Mouse (Mus musculus) kidney, adult 2 months (tissue): Measurements from ENCODE around the gene Bhlhe41. TPM values are rescaled to one million over a fixed set of nuclear protein-coding genes. Genes with fewer than 3 reads are reported as not detected.

Source experiments
- DNase-seq: peaks from one replicate; pipeline ENCODE4 v3.0.0; 2021
- H3K27ac ChIP-seq: fragments of 200-500 bp; 2 replicates; pipeline ENCODE4 v1.5.1; 2012; ENCODE audit warnings: low read depth, low read length, control low read depth, inconsistent platforms; ENCODE audit not compliant: insufficient read depth
- H3K27me3 ChIP-seq: fragments of 200-500 bp; replicated peaks from 2 replicates; pipeline ENCODE4 v1.6.1; 2012; ENCODE audit warnings: mild to moderate bottlenecking, moderate library complexity, low read length, inconsistent platforms; ENCODE audit not compliant: control insufficient read depth, insufficient read depth
- H3K36me3 ChIP-seq: fragments of 200-500 bp; 2 replicates; pipeline ENCODE4 v1.6.1; 2012; ENCODE audit warnings: mild to moderate bottlenecking, moderate library complexity, low read length, inconsistent platforms; ENCODE audit not compliant: control insufficient read depth, insufficient read depth
- H3K4me1 ChIP-seq: fragments of 200-500 bp; 2 replicates; pipeline ENCODE4 v1.6.1; 2011; ENCODE audit warnings: low read length; ENCODE audit not compliant: control insufficient read depth, insufficient read depth
- H3K4me3 ChIP-seq: fragments of 200-500 bp; 2 replicates; pipeline ENCODE4 v1.5.1; 2011; ENCODE audit warnings: mild to moderate bottlenecking, low read depth, low read length, control low read depth; ENCODE audit not compliant: insufficient read depth
- CTCF ChIP-seq: fragments of 200-500 bp; conservative IDR thresholded peaks from 2 replicates; pipeline ENCODE4 v1.5.1; 2011; ENCODE audit warnings: low read depth, mild to moderate bottlenecking, control low read depth, low read length, moderate library complexity, mixed read lengths; ENCODE audit not compliant: insufficient read depth, insufficient read length
- POLR2A ChIP-seq: fragments of 200-500 bp; IDR thresholded peaks from one replicate; pipeline ENCODE4 v1.6.1; 2011; ENCODE audit warnings: low read depth, low read length, control low read depth
- WGBS: fragments of 180-500 bp; shearing (Covaris S2); methylation state at CpG from one replicate; pipeline ENCODE4 v1.1.7; 2018; 5-methylcytosine and 5-hydroxymethylcytosine counted together
- polyA plus RNA-seq: library from polyadenylated mRNA; depleted of rRNA; stranded (reverse); fragments of >200 nt; gene quantifications from 2 replicates; pipeline ENCODE4 v1.2.3, GENCODE M21; 2012; rRNA removed

The Bhlhe41 gene
- polyA plus RNA-seq, 1 experiment = 1.8 TPM

DNA sequence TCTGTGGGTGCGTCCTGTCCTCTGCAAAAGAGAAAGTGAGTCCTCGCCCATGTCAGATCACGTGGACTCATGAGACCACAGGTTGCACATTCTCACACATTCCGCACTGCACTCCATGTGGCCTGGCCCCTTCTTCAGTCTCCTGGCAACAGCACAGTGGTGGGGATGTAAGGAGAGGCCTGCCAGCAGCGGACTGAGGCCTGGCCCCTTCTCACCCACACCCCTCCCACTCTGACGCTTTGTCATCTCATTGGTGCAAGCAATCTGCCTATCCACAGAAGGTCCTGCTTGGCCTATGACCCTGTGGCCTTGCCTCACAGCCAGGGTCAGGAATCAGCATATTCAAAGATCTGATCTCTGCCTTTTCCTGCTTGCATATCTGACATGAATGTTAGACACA, 42.3 kb downstream of the Bhlhe41 start:
- TF ChIP-seq POLR2A = no peak
- no peak for TF ChIP-seq CTCF
- H3K27me3 ChIP-seq = no peaks in the 10 kb centered on the region
- WGBS = 77% methylated on average over 6 of the region's 6 CpGs
- H3K27ac ChIP-seq = no peak overlapping the region
- no peak overlapping the region for H3K4me3 ChIP-seq
- no peaks in the 10 kb centered on the region; the same call in none of the 2 replicates for H3K36me3 ChIP-seq
- DNase-seq = no peak
- no peaks in the 10 kb centered on the region for H3K4me1 ChIP-seq

DNA sequence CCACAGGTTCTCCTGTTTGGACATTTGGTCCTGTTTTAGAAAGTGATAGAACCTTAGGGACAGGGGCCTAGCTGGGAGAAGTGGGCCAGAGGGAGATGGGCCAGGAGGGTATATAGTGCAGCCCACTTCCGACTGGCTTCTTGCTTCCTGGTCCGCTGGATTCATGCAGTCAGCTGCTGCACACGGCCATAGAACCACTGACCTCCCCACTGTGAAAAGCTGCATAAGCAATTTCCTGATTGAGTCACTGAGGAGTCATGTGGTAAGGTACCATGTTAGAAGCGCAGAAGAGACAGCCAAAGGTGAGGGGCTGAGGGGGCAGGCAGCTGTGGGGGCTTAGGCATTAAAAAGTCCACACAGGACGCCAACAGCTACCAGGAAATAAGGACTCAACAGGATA, 43.1 kb downstream of the Bhlhe41 start:
- TF ChIP-seq POLR2A (no peak), CTCF (no peak)
- H3K4me3 ChIP-seq = no peak overlapping the region
- no peak overlapping the region for H3K27ac ChIP-seq
- no peak for DNase-seq
- WGBS = 54% methylated on average over 5 of the region's 5 CpGs
- H3K36me3 ChIP-seq = no peaks in the 10 kb centered on the region; the same call in none of the 2 replicates
- no peaks in the 10 kb centered on the region for H3K4me1 ChIP-seq
- H3K27me3 ChIP-seq = no peaks in the 10 kb centered on the region

DNA sequence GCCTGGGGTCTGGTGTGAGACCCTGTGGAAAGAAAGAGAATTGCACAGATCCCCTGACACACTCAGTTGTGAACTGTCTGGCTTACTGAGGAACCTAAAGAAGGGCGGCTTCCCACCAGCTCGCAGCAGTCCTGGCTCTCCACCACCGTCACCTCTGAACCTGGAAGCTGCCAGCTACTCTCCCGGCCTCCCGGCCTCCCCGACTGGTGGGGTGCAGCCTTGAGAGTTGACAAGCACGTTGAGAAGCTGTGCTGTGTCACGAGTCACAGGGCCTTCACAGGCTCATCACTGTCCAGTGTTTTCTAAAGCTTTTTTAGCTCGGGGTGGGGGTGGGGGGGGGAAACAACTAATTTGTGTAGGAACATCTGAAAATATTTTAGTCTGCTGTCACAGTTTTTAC, 46.2 kb downstream of the Bhlhe41 start:
- no peak for TF ChIP-seq CTCF
- no peak for DNase-seq

DNA sequence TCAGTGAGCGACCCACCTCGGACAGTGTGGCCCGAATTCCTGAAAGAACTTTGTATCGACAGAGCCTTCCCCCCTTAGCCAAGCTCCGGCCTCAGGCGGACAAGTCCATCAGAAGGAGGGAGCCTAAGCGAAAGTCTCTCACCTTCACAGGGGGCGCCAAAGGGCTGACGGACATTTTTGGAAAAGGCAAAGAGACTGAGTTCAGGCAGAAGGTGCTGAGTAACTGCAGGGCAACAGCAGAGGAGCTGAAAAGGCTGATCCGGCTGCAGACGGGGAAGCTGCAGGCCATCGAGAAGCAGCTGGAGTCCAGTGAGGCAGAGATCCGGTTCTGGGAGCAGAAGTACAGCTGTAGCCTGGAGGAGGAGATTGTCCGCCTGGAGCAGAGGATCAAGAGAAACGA, 50.2 kb downstream of the Bhlhe41 start:
- Histone ChIP-seq H3K36me3 (no peaks in the 10 kb centered on the region; the same call in 1 of the 2 replicates), H3K27me3 (no peaks in the 10 kb centered on the region), H3K4me1 (peaks cover 8% of the 10 kb centered on the region; the same call in 1 of the 2 replicates), H3K4me3 (no peak overlapping the region), H3K27ac (no peak overlapping the region)
- WGBS = 66% methylated on average over 15 of the region's 15 CpGs
- no peak for DNase-seq
- TF ChIP-seq CTCF (no peak), POLR2A (no peak)

More for the DNA sequence above, 46.2 kb downstream of the Bhlhe41 start:
- Histone ChIP-seq H3K27me3 (no peaks in the 10 kb centered on the region), H3K27ac (no peak overlapping the region), H3K4me1 (no peaks in the 10 kb centered on the region), H3K36me3 (no peaks in the 10 kb centered on the region; the same call in none of the 2 replicates), H3K4me3 (no peak overlapping the region)
- WGBS = 86% methylated on average over 9 of the region's 9 CpGs

DNA sequence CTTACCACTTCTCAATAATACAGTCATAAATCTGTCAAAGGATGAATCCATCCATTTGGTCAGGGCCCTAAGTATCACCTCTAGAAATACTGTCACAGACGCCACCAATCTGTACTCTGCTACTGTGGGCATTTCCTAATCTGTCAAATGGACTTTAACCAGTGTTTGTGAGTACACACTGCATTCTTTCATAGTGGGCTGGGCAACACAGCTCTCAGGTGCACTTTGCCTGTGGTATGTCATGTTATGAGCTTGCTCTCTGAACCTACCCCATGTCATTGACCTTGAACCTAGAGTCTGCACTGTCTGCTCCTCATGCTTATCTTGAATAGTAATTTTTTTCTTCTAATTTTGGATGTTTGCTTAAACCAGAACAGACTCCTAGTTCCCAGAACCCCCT, 54.2 kb downstream of the Bhlhe41 start:
- no peaks in the 10 kb centered on the region for H3K27me3 ChIP-seq
- DNase-seq = peak; percentile 77
- no peaks in the 10 kb centered on the region for H3K36me3 ChIP-seq
- H3K4me1 ChIP-seq = peaks cover 10% of the 10 kb centered on the region; the same call in 1 of the 2 replicates
- no peak overlapping the region for H3K4me3 ChIP-seq
- no peak overlapping the region for H3K27ac ChIP-seq
- WGBS = 51% methylated on average over 1 of the region's 1 CpGs
- no peak for TF ChIP-seq POLR2A
- TF ChIP-seq CTCF = no peak

DNA sequence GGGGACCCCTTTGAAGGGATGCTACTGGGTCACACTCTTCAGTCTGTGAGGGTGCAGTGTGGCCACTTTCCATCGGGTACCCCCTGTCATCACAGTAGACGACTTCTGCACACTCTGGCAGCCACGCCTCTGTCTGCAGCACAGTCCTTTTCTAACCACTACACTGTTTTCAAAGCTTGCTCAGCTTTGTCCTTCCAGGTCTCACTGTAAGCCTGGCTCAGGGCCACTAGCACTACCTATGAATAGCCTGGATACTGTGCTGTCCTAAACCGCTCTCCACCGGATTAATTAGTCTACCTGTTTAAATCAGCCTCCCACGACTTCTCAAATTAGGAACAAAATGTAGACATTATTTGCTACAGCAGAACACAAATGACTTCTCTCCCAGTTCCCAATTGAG, 55.3 kb downstream of the Bhlhe41 start:
- Histone ChIP-seq H3K27ac (no peak overlapping the region), H3K36me3 (no peaks in the 10 kb centered on the region), H3K4me3 (no peak overlapping the region), H3K27me3 (no peaks in the 10 kb centered on the region), H3K4me1 (peaks cover 10% of the 10 kb centered on the region; the same call in 1 of the 2 replicates)
- no peak for DNase-seq
- TF ChIP-seq CTCF = no peak
- TF ChIP-seq POLR2A = no peak
- WGBS = 74% methylated on average over 6 of the region's 6 CpGs

DNA sequence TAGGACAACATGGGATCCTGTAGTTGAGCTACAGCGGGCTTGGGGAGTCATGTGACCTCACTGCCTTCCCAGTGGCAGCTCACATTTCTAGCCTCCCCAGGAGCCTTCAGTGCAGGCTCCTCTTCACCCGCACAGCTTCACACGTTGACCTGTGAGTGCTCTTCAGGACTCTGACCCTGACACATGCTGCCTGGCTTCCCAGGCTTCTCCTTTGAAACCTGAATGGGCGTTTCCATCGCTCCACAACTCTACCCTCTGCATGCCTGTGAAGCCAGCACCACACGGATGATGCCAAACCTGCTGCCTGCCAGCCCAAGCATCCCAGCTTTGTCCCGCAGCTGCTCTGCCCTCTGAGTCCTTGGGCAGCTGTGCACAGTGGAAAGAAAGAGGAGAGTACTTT, 55.8 kb downstream of the Bhlhe41 start:
- no peaks in the 10 kb centered on the region for H3K36me3 ChIP-seq
- no peak overlapping the region for H3K27ac ChIP-seq
- no peak overlapping the region for H3K4me3 ChIP-seq
- no peaks in the 10 kb centered on the region for H3K27me3 ChIP-seq
- peak; percentile 59 for DNase-seq
- peaks cover 10% of the 10 kb centered on the region; the same call in 1 of the 2 replicates for H3K4me1 ChIP-seq
- TF ChIP-seq CTCF (no peak), POLR2A (no peak)
- 55% methylated on average over 7 of the region's 7 CpGs for WGBS

Other genes starting within 250 kb of the Bhlhe41 start
- gene Tuba3b, start 249.8 kb downstream of the Bhlhe41 start, polyA plus RNA-seq = 0.17 and 0.58 TPM in 2 replicates
- 26.8 and 33.9 TPM in 2 replicates for gene Rassf8, start 118.8 kb downstream of the Bhlhe41 start, polyA plus RNA-seq
- 2.4 and 2.9 TPM in 2 replicates for gene Sspn, start 66.1 kb upstream of the Bhlhe41 start, polyA plus RNA-seq